Comparison of ENCODE assay signal across 8 mouse cellular contexts in the genomic region with DNA sequence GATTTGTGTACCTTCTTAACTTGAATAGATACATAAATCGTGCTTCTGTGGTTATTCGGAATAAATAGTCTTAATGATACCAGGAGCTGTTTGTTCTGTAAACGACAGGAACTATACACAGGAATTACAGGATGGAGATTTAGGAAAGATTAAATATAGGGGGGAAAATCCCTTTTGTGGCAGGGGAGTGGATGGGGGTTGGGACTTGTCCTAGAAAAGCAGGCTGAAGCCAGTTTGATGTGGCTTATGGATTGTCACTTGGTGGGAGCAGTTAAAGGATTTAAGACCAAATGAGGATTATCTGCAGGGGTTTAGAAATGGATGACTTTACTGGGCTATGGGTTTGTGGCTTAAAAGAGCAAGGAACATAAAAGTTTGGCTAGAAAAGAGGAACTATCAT. TPM values are rescaled to one million over a fixed set of nuclear protein-coding genes. Genes with fewer than 3 reads are reported as not detected.
DNase-seq lines count a peak whose midpoint lies in the region; ATAC-seq and TF ChIP-seq lines count a peak whose summit lies in the region.

No protein-coding gene starts in this region.

- no peaks in the 10 kb centered on the region for H3K36me3 ChIP-seq in kidney, postnatal 0 days (ENCODE audit: insufficient read depth, low read length)
- no peaks in the 10 kb centered on the region for H3K36me3 ChIP-seq in embryonic facial prominence, embryonic 10.5 days (replicated peaks)
- no peaks in the 10 kb centered on the region for H3K36me3 ChIP-seq in intestine, embryonic 15.5 days
- no peaks in the 10 kb centered on the region for H3K36me3 ChIP-seq in lung, postnatal 0 days (ENCODE audit: insufficient read depth, low read length)

- H3K9me3 ChIP-seq in kidney, postnatal 0 days (replicated peaks; ENCODE audit: low read length): no peaks in the 10 kb centered on the region
- no peaks in the 10 kb centered on the region for H3K9me3 ChIP-seq in embryonic facial prominence, embryonic 10.5 days
- H3K9me3 ChIP-seq in intestine, embryonic 15.5 days: no peaks in the 10 kb centered on the region
- no peaks in the 10 kb centered on the region for H3K9me3 ChIP-seq in lung, postnatal 0 days (ENCODE audit: low read length)

- no peak for TF ChIP-seq CTCF in kidney, postnatal 0 days (IDR thresholded peaks at IDR 0.05; ENCODE audit: low read depth)
- no peak for TF ChIP-seq CTCF in lung, postnatal 0 days (IDR thresholded peaks at IDR 0.05)

- H3K9ac ChIP-seq in kidney, postnatal 0 days (ENCODE audit: low read depth, low read length): no peak overlapping the region
- no peak overlapping the region for H3K9ac ChIP-seq in intestine, embryonic 15.5 days
- no peak overlapping the region for H3K9ac ChIP-seq in lung, postnatal 0 days (replicated peaks; ENCODE audit: low read depth)

- ATAC-seq in kidney, postnatal 0 days (replicated peaks; ENCODE audit: low FRiP score, low read depth): no peak
- no peak for ATAC-seq in intestine, embryonic 15.5 days
- no peak for ATAC-seq in lung, postnatal 0 days

- peak overlapping the region; percentile 64 for H3K4me2 ChIP-seq in kidney, postnatal 0 days (ENCODE audit: low read length)
- peak overlapping the region; percentile 63; the same call in 1 of the 2 replicates for H3K4me2 ChIP-seq in intestine, embryonic 15.5 days (replicated peaks)
- no peak overlapping the region for H3K4me2 ChIP-seq in lung, postnatal 0 days (replicated peaks; ENCODE audit: low read depth, low read length)

- DNase-seq in kidney, postnatal 0 days (ENCODE audit: low spot score): no peak
- DNase-seq in kidney, postnatal 36 days: no peak
- no peak for DNase-seq in embryonic facial prominence, embryonic 10.5 days (ENCODE audit: low spot score)
- DNase-seq in retina, embryonic 14.5 days (ENCODE audit: low spot score): peak; percentile 61
- DNase-seq in thymus, postnatal 36 days: no peak
- DNase-seq in urinary bladder, adult 18-20 months (ENCODE audit: low spot score in 2 of 2): no peak
- no peak for DNase-seq in lung, postnatal 0 days (ENCODE audit: low spot score)

- H3K4me1 ChIP-seq in kidney, postnatal 0 days (replicated peaks; ENCODE audit: insufficient read depth, low read length): no peaks in the 10 kb centered on the region
- H3K4me1 ChIP-seq in embryonic facial prominence, embryonic 10.5 days: peaks cover 16% of the 10 kb centered on the region
- H3K4me1 ChIP-seq in intestine, embryonic 15.5 days (replicated peaks): no peaks in the 10 kb centered on the region
- peaks cover 3% of the 10 kb centered on the region; the same call in 1 of the 2 replicates for H3K4me1 ChIP-seq in lung, postnatal 0 days (ENCODE audit: insufficient read depth, low read depth, low read length)

- TF ChIP-seq EP300 in lung, postnatal 0 days (IDR thresholded peaks at IDR 0.05): no peak

- H3K27ac ChIP-seq in kidney, postnatal 0 days: no peak overlapping the region
- H3K27ac ChIP-seq in embryonic facial prominence, embryonic 10.5 days (replicated peaks): peak overlapping the region; percentile 30; the same call in 1 of the 2 replicates
- H3K27ac ChIP-seq in intestine, embryonic 15.5 days: no peak overlapping the region
- H3K27ac ChIP-seq in lung, postnatal 0 days (ENCODE audit: low read length): no peak overlapping the region

- no peak overlapping the region for H3K4me3 ChIP-seq in kidney, postnatal 0 days (replicated peaks; ENCODE audit: low read depth, low read length)
- H3K4me3 ChIP-seq in embryonic facial prominence, embryonic 10.5 days: peak overlapping the region; percentile 62
- H3K4me3 ChIP-seq in intestine, embryonic 15.5 days (replicated peaks): no peak overlapping the region
- H3K4me3 ChIP-seq in lung, postnatal 0 days (ENCODE audit: low read depth, low read length): no peak overlapping the region

- WGBS in kidney, postnatal 0 days: 10% methylated on average over 3 of the region's 3 CpGs
- 18% methylated on average over 3 of the region's 3 CpGs for WGBS in embryonic facial prominence, embryonic 10.5 days
- WGBS in intestine, embryonic 15.5 days: 9% methylated on average over 3 of the region's 3 CpGs
- 22% methylated on average over 3 of the region's 3 CpGs for WGBS in lung, postnatal 0 days

- H3K27me3 ChIP-seq in kidney, postnatal 0 days (ENCODE audit: insufficient read depth, low read length): no peaks in the 10 kb centered on the region
- peaks cover 16% of the 10 kb centered on the region for H3K27me3 ChIP-seq in embryonic facial prominence, embryonic 10.5 days (replicated peaks; ENCODE audit: low read depth, poor library complexity, severe bottlenecking)
- H3K27me3 ChIP-seq in intestine, embryonic 15.5 days (replicated peaks): no peaks in the 10 kb centered on the region
- no peaks in the 10 kb centered on the region for H3K27me3 ChIP-seq in lung, postnatal 0 days (replicated peaks; ENCODE audit: insufficient read depth, low read length)

RNA-seq across cellular contexts. Expression of gene Slc4a10, which starts 1.9 kb away (rescaled TPM):
- polyA plus RNA-seq in kidney, postnatal 0 days (2015; fragmentation: Nextera tagmentation; extraction: Ambion mirVana): 0.28 and 0.38 TPM in 2 replicates
- 0.03 and 0.05 TPM in 2 replicates for polyA plus RNA-seq in embryonic facial prominence, embryonic 10.5 days (2016; fragmentation: Nextera tagmentation; extraction: Ambion mirVana)
- polyA plus RNA-seq in intestine, embryonic 15.5 days (2015; fragmentation: Nextera tagmentation; extraction: Ambion mirVana): 0.86 and 1.1 TPM in 2 replicates
- polyA plus RNA-seq in lung, postnatal 0 days (2015; fragmentation: Nextera tagmentation; extraction: Ambion mirVana): 0.13 and 0.17 TPM in 2 replicates
